Mouse (Mus musculus) heart, postnatal 0 days (tissue): ENCODE measurements around the gene Pde2a. TPM values are rescaled to one million over a fixed set of nuclear protein-coding genes. Genes with fewer than 3 reads are reported as not detected.
A peak's percentile ranks its signal among the peaks of the same experiment; 100 is the strongest.

ENCODE experiments used
- ATAC-seq: fragments of 200-750 bp; cut with Nextera tagmentation; 2 replicates; pipeline ENCODE4 v1.8.0; 2017; ENCODE audit warnings: low read depth, moderate number of reproducible peaks, moderate library complexity; ENCODE audit not compliant: insufficient read depth
- DNase-seq: peaks from one replicate; pipeline ENCODE4 v3.0.0-alpha.2; 2016; ENCODE audit warnings: low spot score
- H3K27ac ChIP-seq: fragments of 300-500 bp; sonication (generic); 2 replicates; pipeline ENCODE4 v1.5.1; 2014; ENCODE audit warnings: low read depth, mild to moderate bottlenecking
- H3K27me3 ChIP-seq: fragments of 300-500 bp; sonication (generic); 2 replicates; pipeline ENCODE4 v1.6.1; 2014; ENCODE audit warnings: low read length, mixed read lengths; ENCODE audit not compliant: control insufficient read depth, insufficient read depth
- H3K36me3 ChIP-seq: fragments of 300-500 bp; sonication (generic); replicated peaks from 2 replicates; pipeline ENCODE4 v1.6.1; 2014; ENCODE audit warnings: low read length, mixed read lengths; ENCODE audit not compliant: control insufficient read depth, insufficient read depth
- H3K4me1 ChIP-seq: fragments of 300-500 bp; sonication (generic); 2 replicates; pipeline ENCODE4 v1.6.1; 2014; ENCODE audit warnings: antibody characterized with exemption; ENCODE audit not compliant: control insufficient read depth, insufficient read depth
- H3K4me2 ChIP-seq: fragments of 300-500 bp; sonication (generic); 2 replicates; pipeline ENCODE4 v1.6.1; 2014; ENCODE audit warnings: low read depth, mild to moderate bottlenecking, low read length, moderate library complexity
- H3K4me3 ChIP-seq: fragments of 300-500 bp; sonication (generic); 2 replicates; pipeline ENCODE4 v1.5.1; 2014; ENCODE audit warnings: low read depth, low read length
- H3K9ac ChIP-seq: fragments of 300-500 bp; sonication (generic); replicated peaks from 2 replicates; pipeline ENCODE4 v1.6.1; 2014; ENCODE audit warnings: low read depth, low read length, mixed read lengths
- H3K9me3 ChIP-seq: fragments of 300-500 bp; sonication (generic); replicated peaks from 2 replicates; pipeline ENCODE4 v1.6.1; 2016; ENCODE audit warnings: low read length; ENCODE audit not compliant: control insufficient read depth
- CTCF ChIP-seq: IDR thresholded peaks from 2 replicates; pipeline ENCODE4 v1.5.1; 2016; ENCODE audit warnings: antibody characterized with exemption, control low read depth, low read depth
- EP300 ChIP-seq: IDR thresholded peaks from 2 replicates; pipeline ENCODE4 v1.6.1; 2016; ENCODE audit warnings: antibody characterized with exemption, low read depth
- WGBS: fragments of 180-500 bp; shearing (Covaris S2); extraction: QIAGEN DNeasy Blood & Tissue Kit; methylation state at CpG from one replicate; pipeline ENCODE4 v1.1.7; 2014; 5-methylcytosine and 5-hydroxymethylcytosine counted together
- polyA plus RNA-seq: library from polyadenylated mRNA; unstranded; fragments of >200 nt; fragmentation: Nextera tagmentation; extraction: Ambion mirVana; gene quantifications from 2 replicates; pipeline ENCODE4 v1.2.1, GENCODE M21; 2015
- total RNA-seq: library from RNA; depleted of rRNA; stranded (reverse); fragments of >200 nt; gene quantifications from 2 replicates; pipeline ENCODE4 v1.2.3, GENCODE M21; 2014; ENCODE audit warnings: low replicate concordance

Gene Pde2a
- total and polyA plus RNA-seq, 2 experiments from 2014 or later: 4.7 to 19.3 TPM

DNA sequence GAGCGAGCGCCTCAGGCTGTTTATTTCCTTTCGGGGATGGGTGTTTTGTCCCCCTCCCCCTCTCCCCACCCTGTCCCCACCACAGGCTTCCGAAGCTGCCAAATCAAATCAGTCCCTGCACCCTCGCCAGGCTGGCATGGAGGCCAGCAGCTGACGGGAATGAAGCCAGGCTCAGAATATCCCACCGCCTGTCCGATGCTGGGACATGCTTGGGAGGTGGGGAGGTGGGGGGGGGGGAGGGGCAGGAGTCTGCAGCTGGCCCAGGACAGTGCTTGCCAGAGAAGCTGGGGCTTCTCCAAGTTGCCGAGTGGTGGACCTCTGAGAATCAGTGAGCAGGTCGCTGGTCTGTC, 39.1 kb downstream of the Pde2a start:
- Histone ChIP-seq H3K27ac (peak overlapping the region; percentile 58), H3K36me3 (no peaks in the 10 kb centered on the region), H3K9me3 (no peaks in the 10 kb centered on the region), H3K4me3 (no peak overlapping the region), H3K27me3 (no peaks in the 10 kb centered on the region), H3K4me2 (peak overlapping the region; percentile 14; the same call in 1 of the 2 replicates), H3K9ac (no peak overlapping the region; the same call in 1 of the 2 replicates), H3K4me1 (peaks cover 68% of the 10 kb centered on the region)
- ATAC-seq (peak; percentile 78), DNase-seq (peak; percentile 82)
- 14% methylated on average over 8 of the region's 10 CpGs for WGBS
- TF ChIP-seq EP300: no peak
- no peak for TF ChIP-seq CTCF

DNA sequence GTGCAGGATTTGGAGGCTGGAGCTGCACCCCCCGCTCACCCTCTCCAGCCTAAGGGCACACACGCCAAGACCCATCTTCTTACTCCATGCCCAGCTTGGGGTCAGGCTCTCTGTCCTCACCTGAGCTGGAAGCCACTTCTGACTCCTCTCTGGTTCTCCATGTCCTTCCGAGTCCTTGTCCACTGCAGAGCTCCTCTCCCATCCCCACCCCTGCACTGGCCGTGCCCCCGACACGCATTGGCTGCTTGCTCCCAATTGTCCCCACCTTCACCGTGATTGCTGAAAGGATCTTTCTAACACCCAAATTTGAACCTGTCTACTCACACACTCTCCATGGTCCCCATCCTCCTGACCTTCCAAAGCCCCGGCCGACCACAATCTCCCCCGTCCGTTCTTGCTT, 40.1 kb downstream of the Pde2a start:
- 74% methylated on average over 11 of the region's 11 CpGs for WGBS
- no peak overlapping the region for H3K4me3 ChIP-seq
- DNase-seq (no peak), ATAC-seq (no peak)
- H3K36me3 ChIP-seq: no peaks in the 10 kb centered on the region
- TF ChIP-seq EP300: no peak
- no peak for TF ChIP-seq CTCF
- no peak overlapping the region for H3K27ac ChIP-seq
- H3K9me3 ChIP-seq: no peaks in the 10 kb centered on the region
- peaks cover 78% of the 10 kb centered on the region for H3K4me1 ChIP-seq
- H3K9ac ChIP-seq: no peak overlapping the region
- no peak overlapping the region for H3K4me2 ChIP-seq
- no peaks in the 10 kb centered on the region for H3K27me3 ChIP-seq

DNA sequence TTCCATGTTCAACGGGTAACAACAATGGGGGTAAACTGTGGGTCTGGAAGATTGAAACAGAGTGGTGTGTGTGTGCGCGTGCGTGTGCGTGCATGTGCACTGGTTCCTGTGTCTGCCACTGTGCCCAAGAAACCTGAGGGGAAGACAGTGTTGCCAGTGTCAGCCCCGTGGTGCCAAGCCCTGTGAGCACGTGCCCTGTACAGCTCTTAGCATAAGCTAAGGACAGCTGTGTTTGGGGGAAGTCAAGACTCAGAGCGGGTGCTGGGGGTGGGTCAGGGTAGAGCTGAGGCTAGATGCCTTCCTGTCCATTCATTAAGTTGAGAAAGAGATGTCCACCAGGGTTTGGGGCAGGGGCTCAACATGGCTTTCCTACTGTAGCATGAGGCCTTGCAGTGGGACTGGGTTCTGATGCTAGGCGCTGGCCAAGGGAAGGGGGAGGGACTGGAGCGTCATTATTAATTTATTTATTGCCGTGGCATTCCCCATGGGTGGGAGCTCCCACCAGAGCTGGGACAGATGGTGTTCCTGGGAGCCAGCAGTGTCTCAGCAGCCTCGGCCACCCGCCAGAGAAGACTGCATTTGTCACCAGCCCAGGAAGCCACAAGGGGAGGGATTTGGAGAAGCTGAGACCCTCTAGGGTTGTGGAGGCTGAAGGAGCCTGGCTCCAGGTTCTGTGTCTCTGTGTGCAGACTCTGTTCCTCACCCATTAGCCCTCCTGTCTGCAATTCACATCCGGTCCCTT, 41.0 kb downstream of the Pde2a start:
- H3K4me2 ChIP-seq: no peak overlapping the region
- WGBS: 69% methylated on average over 14 of the region's 14 CpGs
- peaks cover 79% of the 10 kb centered on the region for H3K4me1 ChIP-seq
- H3K27ac ChIP-seq: peak overlapping the region; percentile 51
- DNase-seq (no peak), ATAC-seq (no peak)
- H3K9ac ChIP-seq: no peak overlapping the region
- no peak overlapping the region for H3K4me3 ChIP-seq
- TF ChIP-seq CTCF (no peak), EP300 (no peak)
- no peaks in the 10 kb centered on the region for H3K9me3 ChIP-seq
- no peaks in the 10 kb centered on the region for H3K36me3 ChIP-seq
- no peaks in the 10 kb centered on the region for H3K27me3 ChIP-seq

DNA sequence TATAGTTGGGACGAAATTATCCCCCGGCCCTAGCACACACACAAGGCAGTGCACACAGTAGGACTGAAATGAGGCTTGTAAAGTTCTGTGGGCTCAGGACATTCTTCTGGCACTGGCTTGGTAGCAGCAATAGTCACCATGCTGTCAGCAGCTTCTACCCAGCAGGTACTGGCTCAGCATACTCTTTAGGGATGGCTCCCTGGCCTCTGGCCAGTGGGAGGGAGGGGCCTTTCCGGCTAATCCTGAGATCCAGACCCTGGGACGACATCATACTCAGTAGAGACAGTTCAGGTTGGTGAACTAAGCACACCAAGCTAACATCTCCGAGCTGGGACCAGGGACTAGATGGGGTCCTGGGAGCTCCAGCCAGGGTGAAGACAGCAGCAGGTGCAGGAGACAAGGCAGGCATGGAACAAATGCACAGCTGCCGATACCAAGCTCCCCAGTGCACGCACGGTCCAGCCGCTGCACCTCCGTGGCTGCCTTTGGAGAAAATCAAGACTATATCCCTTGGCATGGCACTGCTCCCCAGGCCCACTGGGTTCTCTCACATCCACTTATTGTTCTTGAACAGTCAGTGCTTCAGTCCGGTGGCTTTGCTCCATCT, 42.3 kb downstream of the Pde2a start:
- no peaks in the 10 kb centered on the region for H3K9me3 ChIP-seq
- no peak overlapping the region for H3K9ac ChIP-seq
- no peak overlapping the region for H3K4me3 ChIP-seq
- H3K4me1 ChIP-seq: peaks cover 71% of the 10 kb centered on the region
- H3K27ac ChIP-seq: no peak overlapping the region
- H3K4me2 ChIP-seq: no peak overlapping the region
- 39% methylated on average over 11 of the region's 11 CpGs for WGBS
- H3K36me3 ChIP-seq: no peaks in the 10 kb centered on the region
- TF ChIP-seq EP300 (no peak), CTCF (no peak)
- DNase-seq (no peak), ATAC-seq (no peak)
- H3K27me3 ChIP-seq: no peaks in the 10 kb centered on the region

DNA sequence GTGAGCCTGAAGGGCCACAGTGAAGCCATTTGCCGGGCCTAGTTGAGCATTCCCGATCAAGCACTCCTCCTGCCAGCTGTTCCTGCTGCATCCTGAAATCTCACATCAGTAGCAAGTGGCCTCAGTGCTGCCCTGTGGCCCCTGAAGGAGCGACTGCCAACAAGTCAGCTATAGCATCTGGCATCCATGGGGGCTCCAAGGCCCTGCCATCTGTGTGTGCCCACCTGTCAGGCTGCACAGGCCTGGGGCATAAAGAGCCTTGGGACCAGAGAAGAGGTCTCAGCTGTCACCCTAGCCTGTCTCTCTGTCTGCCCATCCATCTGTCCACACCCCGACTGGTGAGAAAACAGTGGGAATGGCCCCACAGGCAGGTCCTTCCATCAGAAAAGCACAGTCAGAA, 43.4 kb downstream of the Pde2a start:
- H3K36me3 ChIP-seq: no peaks in the 10 kb centered on the region
- H3K27ac ChIP-seq: peak overlapping the region; percentile 84
- H3K4me2 ChIP-seq: no peak overlapping the region
- no peak overlapping the region for H3K4me3 ChIP-seq
- 63% methylated on average over 4 of the region's 4 CpGs for WGBS
- no peak for TF ChIP-seq EP300
- no peak for TF ChIP-seq CTCF
- H3K4me1 ChIP-seq: peaks cover 59% of the 10 kb centered on the region
- H3K9me3 ChIP-seq: no peaks in the 10 kb centered on the region
- no peak overlapping the region for H3K9ac ChIP-seq
- no peak for DNase-seq
- ATAC-seq: no peak
- H3K27me3 ChIP-seq: no peaks in the 10 kb centered on the region

DNA sequence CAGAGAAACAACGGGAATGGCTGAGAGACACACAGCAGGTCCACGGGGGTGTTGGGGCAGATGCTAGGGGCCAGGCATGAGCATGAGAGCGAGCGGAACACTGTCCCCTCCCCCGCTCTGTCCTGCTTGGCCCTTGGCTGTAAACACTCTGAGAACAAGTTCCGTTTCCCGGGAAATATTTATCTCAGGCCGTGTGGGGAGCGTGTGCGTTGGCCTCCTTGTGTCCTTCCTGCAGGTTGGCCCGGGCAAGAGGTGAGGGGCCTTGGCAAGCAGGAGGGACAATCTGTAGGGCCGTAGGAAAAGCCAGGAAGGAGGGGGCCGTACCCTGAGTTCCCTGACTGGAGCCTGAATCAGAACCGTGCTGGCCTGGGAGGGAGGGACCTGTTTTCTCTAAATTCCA, 43.9 kb downstream of the Pde2a start:
- DNase-seq (peak; percentile 74), ATAC-seq (peak; percentile 52)
- Histone ChIP-seq H3K9me3 (no peaks in the 10 kb centered on the region), H3K4me3 (no peak overlapping the region), H3K4me2 (no peak overlapping the region), H3K27me3 (no peaks in the 10 kb centered on the region), H3K36me3 (no peaks in the 10 kb centered on the region), H3K9ac (no peak overlapping the region; the same call in 1 of the 2 replicates), H3K4me1 (peaks cover 55% of the 10 kb centered on the region), H3K27ac (peak overlapping the region; percentile 84)
- WGBS: 20% methylated on average over 14 of the region's 14 CpGs
- no peak for TF ChIP-seq CTCF
- peak; percentile 83 for TF ChIP-seq EP300
